Mouse (Mus musculus) limb, embryonic 10.5 days (tissue): ENCODE results near the gene Gabbr2. TPM values are rescaled to one million over a fixed set of nuclear protein-coding genes. Genes with fewer than 3 reads are reported as not detected.

ENCODE experiments used
- DNase-seq: peaks from one replicate; pipeline ENCODE4 v3.0.0-alpha.2; 2017; ENCODE audit warnings: low spot score
- H3K27ac ChIP-seq: fragments of 300-500 bp; sonication (generic); 2 replicates; pipeline ENCODE4 v1.5.1; 2016; ENCODE audit warnings: mild to moderate bottlenecking
- H3K27me3 ChIP-seq: fragments of 300-500 bp; sonication (generic); 2 replicates; pipeline ENCODE4 v1.6.1; 2016; ENCODE audit warnings: low read depth, mild to moderate bottlenecking; ENCODE audit not compliant: poor library complexity, severe bottlenecking
- H3K36me3 ChIP-seq: fragments of 300-500 bp; sonication (generic); 2 replicates; pipeline ENCODE4 v1.6.1; 2016; ENCODE audit warnings: mild to moderate bottlenecking, moderate library complexity
- H3K4me1 ChIP-seq: fragments of 300-500 bp; sonication (generic); 2 replicates; pipeline ENCODE4 v1.6.1; 2016
- H3K4me3 ChIP-seq: fragments of 300-500 bp; sonication (generic); 2 replicates; pipeline ENCODE4 v1.5.1; 2016; ENCODE audit warnings: mild to moderate bottlenecking, moderate library complexity
- H3K9me3 ChIP-seq: fragments of 300-500 bp; sonication (generic); replicated peaks from 2 replicates; pipeline ENCODE4 v1.6.1; 2016; ENCODE audit warnings: mild to moderate bottlenecking
- WGBS: fragments of 180-500 bp; shearing (Covaris S2); methylation state at CpG from one replicate; pipeline ENCODE4 v1.1.7; 2016; 5-methylcytosine and 5-hydroxymethylcytosine counted together
- polyA plus RNA-seq: library from polyadenylated mRNA; unstranded; fragments of >200 nt; fragmentation: Nextera tagmentation; extraction: Ambion mirVana; gene quantifications from 2 replicates; pipeline ENCODE4 v1.2.1, GENCODE M21; 2016

The Gabbr2 gene
- polyA plus RNA-seq, 1 experiment from 2014 or later: 0.10 TPM

DNA sequence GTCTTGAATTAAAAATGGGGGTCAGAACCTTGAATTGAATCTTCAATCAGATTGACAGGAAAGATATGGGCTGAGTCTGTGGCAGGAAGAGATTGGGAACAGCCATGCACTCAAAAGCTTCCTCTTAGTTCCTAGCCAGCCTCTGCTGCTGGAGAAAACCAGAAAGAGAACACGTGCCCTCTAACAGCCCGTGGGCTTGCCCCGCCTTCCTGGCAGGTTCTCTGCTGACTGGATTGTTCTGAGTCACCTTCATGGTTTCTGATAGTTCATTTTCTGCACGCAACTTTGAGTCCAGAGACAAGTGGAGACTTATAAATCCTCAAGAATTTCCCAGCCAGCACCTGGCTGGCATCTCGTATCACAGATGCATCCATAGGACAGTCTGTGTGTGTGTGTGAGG is 123.5 kb downstream of the Gabbr2 start:
- Histone ChIP-seq H3K27ac (no peak overlapping the region), H3K27me3 (peaks cover 20% of the 10 kb centered on the region; the same call in 1 of the 2 replicates), H3K36me3 (no peaks in the 10 kb centered on the region), H3K4me3 (no peak overlapping the region), H3K9me3 (no peaks in the 10 kb centered on the region), H3K4me1 (0 out of 2 replicates have a peak, but pooled peaks cover 3% of the 10 kb centered on the region)
- no peak for DNase-seq
- WGBS: 88% methylated on average over 5 of the region's 5 CpGs

DNA sequence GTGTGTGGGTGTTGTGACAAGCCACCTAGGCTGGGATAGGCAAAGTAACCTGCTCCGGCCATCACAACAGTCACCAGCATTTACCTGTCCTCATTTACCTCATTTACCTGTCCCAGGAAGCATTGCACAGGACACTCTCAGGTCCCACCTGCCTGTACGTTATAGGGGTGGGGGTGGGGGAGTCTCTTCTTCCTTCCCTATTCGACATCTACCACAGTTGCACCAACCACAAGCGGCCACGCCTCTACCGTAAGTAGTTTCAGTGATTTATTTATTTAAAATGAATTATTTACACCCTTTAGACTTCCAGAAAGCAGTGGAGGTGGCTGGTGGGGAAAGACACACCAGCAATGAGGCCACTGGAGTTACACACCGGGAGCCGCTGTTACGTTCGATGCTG is 123.9 kb downstream of the Gabbr2 start:
- H3K27ac ChIP-seq: no peak overlapping the region
- no peaks in the 10 kb centered on the region for H3K36me3 ChIP-seq
- H3K4me1 ChIP-seq: 0 out of 2 replicates have a peak, but pooled peaks cover 3% of the 10 kb centered on the region
- 87% methylated on average over 10 of the region's 10 CpGs for WGBS
- no peak for DNase-seq
- peaks cover 20% of the 10 kb centered on the region; the same call in 1 of the 2 replicates for H3K27me3 ChIP-seq
- H3K4me3 ChIP-seq: no peak overlapping the region
- no peaks in the 10 kb centered on the region for H3K9me3 ChIP-seq

GRCm38 (mm10) chr4:46866070-46866469 is 125.6 kb downstream of the Gabbr2 start:
- 0 out of 2 replicates have a peak, but pooled peaks cover 3% of the 10 kb centered on the region for H3K4me1 ChIP-seq
- 89% methylated on average over 2 of the region's 2 CpGs for WGBS
- peaks cover 6% of the 10 kb centered on the region; the same call in 1 of the 2 replicates for H3K27me3 ChIP-seq
- no peak overlapping the region for H3K27ac ChIP-seq
- no peak overlapping the region for H3K4me3 ChIP-seq
- H3K36me3 ChIP-seq: no peaks in the 10 kb centered on the region
- no peak for DNase-seq
- H3K9me3 ChIP-seq: no peaks in the 10 kb centered on the region

DNA sequence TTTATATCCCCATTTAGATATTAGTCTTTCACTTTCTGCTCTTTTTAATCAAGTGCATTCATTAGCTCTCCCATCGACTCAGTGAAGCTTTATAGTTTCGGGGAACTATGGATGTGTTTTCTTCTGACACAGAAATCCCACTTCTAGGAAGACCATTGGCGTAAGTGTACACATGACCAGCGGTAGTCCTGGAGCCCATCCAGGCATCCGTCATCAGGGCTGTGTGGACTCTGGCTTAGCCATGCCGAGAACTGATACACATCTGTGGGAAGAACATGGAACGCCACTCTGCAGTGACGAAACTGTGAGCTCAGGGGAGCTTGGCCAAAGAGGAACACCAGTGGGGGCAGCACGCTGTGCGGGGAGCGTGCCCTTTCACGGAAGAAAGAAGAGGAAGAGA is 128.0 kb downstream of the Gabbr2 start:
- Histone ChIP-seq H3K36me3 (no peaks in the 10 kb centered on the region), H3K27me3 (no peaks in the 10 kb centered on the region; the same call in 1 of the 2 replicates), H3K27ac (no peak overlapping the region), H3K4me3 (no peak overlapping the region), H3K9me3 (no peaks in the 10 kb centered on the region), H3K4me1 (peaks cover 11% of the 10 kb centered on the region)
- 90% methylated on average over 12 of the region's 12 CpGs for WGBS
- DNase-seq: no peak

GRCm38 (mm10) chr4:46862677-46863076 is 129.0 kb downstream of the Gabbr2 start:
- no peak overlapping the region for H3K27ac ChIP-seq
- no peaks in the 10 kb centered on the region for H3K27me3 ChIP-seq
- H3K9me3 ChIP-seq: no peaks in the 10 kb centered on the region
- 92% methylated on average over 4 of the region's 4 CpGs for WGBS
- no peaks in the 10 kb centered on the region for H3K36me3 ChIP-seq
- no peak overlapping the region for H3K4me3 ChIP-seq
- no peak for DNase-seq
- peaks cover 16% of the 10 kb centered on the region for H3K4me1 ChIP-seq

DNA sequence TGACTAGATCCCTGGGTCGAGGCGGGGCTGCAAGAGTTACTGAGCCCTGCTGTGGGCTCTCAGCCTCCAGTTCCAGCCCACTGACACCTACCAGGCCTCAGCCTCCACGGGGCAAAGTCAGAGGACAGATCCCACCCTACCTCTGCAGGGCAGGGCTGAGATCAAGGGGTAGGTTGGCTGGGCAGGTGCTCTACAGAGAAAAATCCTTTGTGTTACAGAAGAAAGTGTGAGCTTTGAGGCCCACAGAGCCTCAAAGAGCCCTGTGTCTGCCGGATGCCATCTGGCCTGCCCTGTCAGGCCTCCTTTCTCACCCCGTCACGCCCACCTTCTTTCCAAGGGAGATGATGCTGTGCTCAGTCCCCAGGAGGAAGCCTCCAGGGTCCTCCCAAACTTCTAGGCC is 131.1 kb downstream of the Gabbr2 start:
- Histone ChIP-seq H3K9me3 (no peaks in the 10 kb centered on the region), H3K4me1 (peaks cover 16% of the 10 kb centered on the region), H3K27ac (0 out of 2 replicates have a peak overlapping the region, but pooled peaks have one; percentile 2), H3K36me3 (no peaks in the 10 kb centered on the region), H3K4me3 (no peak overlapping the region), H3K27me3 (no peaks in the 10 kb centered on the region)
- 76% methylated on average over 6 of the region's 6 CpGs for WGBS
- DNase-seq: no peak

- WGBS: 19% methylated on average over 13 of the region's 13 CpGs
Measured at GRCm38 (mm10) chr4:46858899-46859298, 132.8 kb downstream of the Gabbr2 start.

GRCm38 (mm10) chr4:46856145-46856544 is 135.5 kb downstream of the Gabbr2 start:
- H3K9me3 ChIP-seq: no peaks in the 10 kb centered on the region
- no peak for DNase-seq
- WGBS: 90% methylated on average over 8 of the region's 8 CpGs
- H3K4me1 ChIP-seq: peaks cover 19% of the 10 kb centered on the region
- no peaks in the 10 kb centered on the region for H3K27me3 ChIP-seq
- no peak overlapping the region for H3K27ac ChIP-seq
- H3K36me3 ChIP-seq: no peaks in the 10 kb centered on the region
- no peak overlapping the region for H3K4me3 ChIP-seq

More at GRCm38 (mm10) chr4:46858899-46859298, 132.8 kb downstream of the Gabbr2 start:
- H3K9me3 ChIP-seq: no peaks in the 10 kb centered on the region
- H3K4me3 ChIP-seq: no peak overlapping the region
- H3K4me1 ChIP-seq: peaks cover 19% of the 10 kb centered on the region
- H3K27me3 ChIP-seq: no peaks in the 10 kb centered on the region
- DNase-seq: peak; percentile 66
- H3K36me3 ChIP-seq: no peaks in the 10 kb centered on the region
- no peak overlapping the region for H3K27ac ChIP-seq

DNA sequence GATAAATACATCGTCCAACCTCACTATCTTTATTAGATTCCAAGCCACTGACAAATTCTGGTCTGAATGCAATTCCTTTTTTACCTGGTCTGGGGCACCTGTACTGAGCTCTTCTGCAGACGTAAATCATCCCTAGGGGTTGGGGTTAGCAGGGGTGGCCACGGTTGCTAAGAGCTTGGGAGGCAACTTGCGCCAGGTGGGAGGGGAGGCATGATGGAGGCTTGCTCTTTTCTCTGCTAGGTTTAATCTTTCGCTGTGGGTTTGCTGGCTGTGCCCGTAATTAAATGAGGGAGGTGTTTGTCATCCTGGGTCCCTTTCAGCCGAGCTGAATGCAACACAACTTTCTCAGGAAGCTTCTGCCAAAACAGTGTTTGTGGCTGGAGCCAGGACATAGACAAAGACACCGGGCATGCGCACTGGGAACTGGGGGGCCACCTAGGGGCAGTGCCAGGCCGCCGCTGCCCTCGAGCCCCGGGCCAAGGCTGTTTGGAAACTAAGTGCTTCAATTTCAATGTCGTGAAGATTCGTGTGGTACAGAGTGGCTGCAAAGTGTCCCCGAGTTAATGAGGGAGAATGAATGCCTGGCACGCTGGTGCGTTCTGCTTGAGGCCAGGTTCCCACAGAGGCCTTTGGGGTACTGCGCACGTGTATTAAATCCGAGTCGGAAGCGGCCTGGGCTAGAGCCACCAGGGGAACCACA is 136.8 kb downstream of the Gabbr2 start:
- Histone ChIP-seq H3K36me3 (no peaks in the 10 kb centered on the region), H3K27me3 (no peaks in the 10 kb centered on the region), H3K4me3 (no peak overlapping the region), H3K9me3 (no peaks in the 10 kb centered on the region), H3K4me1 (peaks cover 19% of the 10 kb centered on the region), H3K27ac (no peak overlapping the region; the same call in 1 of the 2 replicates)
- 73% methylated on average over 23 of the region's 23 CpGs for WGBS
- DNase-seq: no peak

GRCm38 (mm10) chr4:46853852-46854460 is 137.7 kb downstream of the Gabbr2 start:
- 88% methylated on average over 12 of the region's 12 CpGs for WGBS
- DNase-seq: no peak
- H3K9me3 ChIP-seq: no peaks in the 10 kb centered on the region
- no peaks in the 10 kb centered on the region for H3K36me3 ChIP-seq
- no peak overlapping the region for H3K27ac ChIP-seq
- peaks cover 11% of the 10 kb centered on the region for H3K4me1 ChIP-seq
- no peak overlapping the region for H3K4me3 ChIP-seq
- no peaks in the 10 kb centered on the region for H3K27me3 ChIP-seq

- Histone ChIP-seq H3K4me3 (no peak overlapping the region), H3K27ac (no peak overlapping the region), H3K4me1 (peaks cover 5% of the 10 kb centered on the region; the same call in 1 of the 2 replicates), H3K9me3 (no peaks in the 10 kb centered on the region), H3K36me3 (no peaks in the 10 kb centered on the region), H3K27me3 (no peaks in the 10 kb centered on the region)
- DNase-seq: no peak
Measured at GRCm38 (mm10) chr4:46847745-46848144, 143.9 kb downstream of the Gabbr2 start.

GRCm38 (mm10) chr4:46846396-46846795 is 145.3 kb downstream of the Gabbr2 start:
- 95% methylated on average over 10 of the region's 10 CpGs for WGBS
- Histone ChIP-seq H3K4me3 (no peak overlapping the region), H3K4me1 (peaks cover 5% of the 10 kb centered on the region; the same call in 1 of the 2 replicates), H3K27ac (no peak overlapping the region), H3K27me3 (no peaks in the 10 kb centered on the region), H3K9me3 (no peaks in the 10 kb centered on the region), H3K36me3 (no peaks in the 10 kb centered on the region)
- no peak for DNase-seq

DNA sequence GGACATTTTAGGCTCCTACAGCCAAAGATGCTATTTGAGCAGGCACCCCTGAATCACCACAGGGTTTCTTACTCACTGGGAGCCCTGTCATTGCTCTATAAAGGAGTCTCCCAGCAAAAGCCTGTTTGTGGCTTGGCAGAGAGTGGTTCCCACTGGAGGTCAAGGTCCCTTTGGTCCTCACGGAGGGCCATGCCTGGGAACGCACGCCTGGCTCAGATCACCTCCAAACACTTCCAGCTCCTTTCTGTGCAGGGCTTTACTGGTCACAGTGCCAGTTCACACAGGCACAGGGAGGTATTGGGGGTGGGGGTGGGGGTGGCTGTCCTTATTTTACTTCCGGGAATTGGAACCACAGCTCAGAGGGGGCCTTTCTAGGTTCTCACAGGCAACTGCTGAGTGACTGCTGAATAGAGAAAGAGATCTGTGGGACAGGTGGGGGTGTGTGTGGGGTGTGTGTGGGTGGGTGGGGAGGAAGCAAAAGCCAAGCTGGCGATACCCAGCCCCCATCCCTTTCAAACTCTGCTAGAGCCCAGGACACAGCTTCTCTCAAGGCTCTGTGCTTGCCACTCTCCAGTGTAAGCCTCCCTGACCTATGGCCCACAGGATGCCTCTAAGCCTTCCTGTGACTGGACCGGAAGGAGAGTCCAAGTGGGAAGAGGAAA is 146.6 kb downstream of the Gabbr2 start:
- 80% methylated on average over 6 of the region's 6 CpGs for WGBS

More for the DNA sequence above, 146.6 kb downstream of the Gabbr2 start:
- no peaks in the 10 kb centered on the region for H3K36me3 ChIP-seq
- no peaks in the 10 kb centered on the region for H3K27me3 ChIP-seq
- no peak for DNase-seq
- H3K4me3 ChIP-seq: no peak overlapping the region
- H3K9me3 ChIP-seq: no peaks in the 10 kb centered on the region
- peak overlapping the region; percentile 30; the same call in 1 of the 2 replicates for H3K27ac ChIP-seq
- H3K4me1 ChIP-seq: peaks cover 5% of the 10 kb centered on the region; the same call in 1 of the 2 replicates
